Mouse (Mus musculus): ENCODE measurements around the gene Rap1gds1. TPM values are rescaled to one million over a fixed set of nuclear protein-coding genes. Genes with fewer than 3 reads are reported as not detected.

Gene Rap1gds1
- polyA plus RNA-seq, 1 experiment from 2014 or later, result 87.9 TPM

DNA sequence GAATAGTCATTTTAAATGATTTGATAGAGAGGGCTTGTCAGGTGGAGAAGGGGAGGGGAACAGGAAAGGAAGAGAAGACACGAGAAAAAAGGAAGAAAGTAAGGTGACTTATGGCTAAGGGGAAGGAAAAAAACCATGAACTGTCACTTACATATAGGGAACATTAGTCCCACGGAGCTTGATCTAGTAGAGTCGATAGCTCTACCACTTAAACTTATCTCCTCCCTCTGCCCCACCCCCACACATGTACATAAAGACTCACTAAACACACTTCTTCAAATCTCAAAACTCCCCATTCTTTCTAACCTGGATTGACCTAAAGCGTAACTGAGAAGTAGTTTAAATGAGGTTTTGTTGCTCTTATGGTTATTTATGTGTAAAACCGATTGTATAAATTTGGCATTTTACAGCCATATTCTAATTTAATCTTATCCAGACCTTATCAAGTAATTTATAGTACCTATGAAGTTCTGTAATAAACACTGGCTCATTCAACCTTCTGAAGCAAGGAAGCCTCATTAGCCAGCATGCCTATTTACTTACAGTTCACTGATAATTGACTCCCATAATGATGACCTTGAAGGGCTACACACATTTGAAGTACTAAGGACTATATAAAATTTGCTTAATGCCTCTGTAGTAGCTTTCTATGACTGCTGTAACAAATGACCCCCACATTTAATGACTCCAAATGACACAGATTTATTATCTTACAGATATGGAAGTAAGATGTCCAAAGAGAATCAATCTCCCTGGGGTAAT is 9.0 kb upstream of the Rap1gds1 start:
- H3K9me3 ChIP-seq, result no peaks in the 10 kb centered on the region

GRCm38 (mm10) chr3:139079831-139080230 is 4.8 kb upstream of the Rap1gds1 start:
- no peak for ATAC-seq (ENCODE audit: low FRiP score, low read depth)
- peaks cover 6% of the 10 kb centered on the region; the same call in 1 of the 2 replicates for H3K4me1 ChIP-seq (replicated peaks)
- no peaks in the 10 kb centered on the region for H3K36me3 ChIP-seq
- no peak overlapping the region for H3K4me3 ChIP-seq
- 89% methylated on average over 6 of the region's 6 CpGs for WGBS
- no peak overlapping the region for H3K27ac ChIP-seq (replicated peaks)
- no peak overlapping the region for H3K4me2 ChIP-seq
- no peak overlapping the region for H3K9ac ChIP-seq
- no peaks in the 10 kb centered on the region for H3K27me3 ChIP-seq
- no peaks in the 10 kb centered on the region for H3K9me3 ChIP-seq

More for the DNA sequence above, 9.0 kb upstream of the Rap1gds1 start:
- H3K27me3 ChIP-seq, result no peaks in the 10 kb centered on the region
- H3K4me2 ChIP-seq, result no peak overlapping the region
- 84% methylated on average over 5 of the region's 5 CpGs for WGBS
- no peaks in the 10 kb centered on the region for H3K4me1 ChIP-seq (replicated peaks)
- no peaks in the 10 kb centered on the region for H3K36me3 ChIP-seq
- H3K4me3 ChIP-seq, result no peak overlapping the region
- no peak overlapping the region for H3K9ac ChIP-seq
- no peak for ATAC-seq (ENCODE audit: low FRiP score, low read depth)
- no peak overlapping the region for H3K27ac ChIP-seq (replicated peaks)

GRCm38 (mm10) chr3:139078010-139078409 is 3.0 kb upstream of the Rap1gds1 start:
- 86% methylated on average over 3 of the region's 3 CpGs for WGBS
- no peak overlapping the region for H3K9ac ChIP-seq
- ATAC-seq (ENCODE audit: low FRiP score, low read depth), result no peak

DNA sequence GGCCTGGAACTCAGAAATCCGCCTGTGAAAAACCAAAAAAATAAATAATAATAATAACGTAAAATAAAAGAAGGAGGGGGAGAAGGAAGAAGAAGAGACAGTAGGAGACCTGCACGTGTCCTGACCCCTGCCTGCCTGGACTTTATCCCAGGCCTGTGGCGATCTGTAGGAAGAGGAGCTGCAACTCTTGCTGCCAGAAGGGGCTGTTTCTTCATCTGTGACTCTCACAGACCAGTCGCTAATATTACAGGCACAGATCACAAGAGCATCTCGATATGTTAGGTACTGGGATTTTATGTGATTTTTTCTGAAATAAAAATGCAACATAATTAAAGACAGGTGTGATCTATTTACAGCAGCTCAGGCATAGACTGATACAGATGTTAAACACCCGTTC is 1.1 kb upstream of the Rap1gds1 start:
- ATAC-seq (ENCODE audit: low FRiP score, low read depth), result no peak
- H3K9ac ChIP-seq, result peak overlapping the region; percentile 90
- no peaks in the 10 kb centered on the region for H3K9me3 ChIP-seq
- H3K27me3 ChIP-seq, result no peaks in the 10 kb centered on the region
- peaks cover 28% of the 10 kb centered on the region for H3K4me1 ChIP-seq (replicated peaks)
- H3K27ac ChIP-seq (replicated peaks), result no peak overlapping the region
- no peaks in the 10 kb centered on the region for H3K36me3 ChIP-seq
- peak overlapping the region; percentile 93 for H3K4me2 ChIP-seq
- peak overlapping the region; percentile 88 for H3K4me3 ChIP-seq
- WGBS, result 17% methylated on average over 7 of the region's 7 CpGs

More at GRCm38 (mm10) chr3:139078010-139078409, 3.0 kb upstream of the Rap1gds1 start:
- Histone ChIP-seq H3K36me3 (no peaks in the 10 kb centered on the region), H3K4me1 (replicated peaks) (peaks cover 16% of the 10 kb centered on the region), H3K27ac (replicated peaks) (no peak overlapping the region), H3K4me2 (no peak overlapping the region), H3K9me3 (no peaks in the 10 kb centered on the region), H3K4me3 (no peak overlapping the region), H3K27me3 (no peaks in the 10 kb centered on the region)

GRCm38 (mm10) chr3:139075333-139076058 is 495 bp upstream of the Rap1gds1 start:
- Histone ChIP-seq H3K9me3 (no peaks in the 10 kb centered on the region), H3K36me3 (no peaks in the 10 kb centered on the region), H3K4me2 (peak overlapping the region; percentile 93), H3K27ac (replicated peaks) (peak overlapping the region; percentile 95), H3K27me3 (no peaks in the 10 kb centered on the region), H3K4me3 (peak overlapping the region; percentile 88), H3K9ac (peak overlapping the region; percentile 90), H3K4me1 (replicated peaks) (peaks cover 28% of the 10 kb centered on the region)
- ATAC-seq (ENCODE audit: low FRiP score, low read depth), result peak; percentile 98
- WGBS, result under 1% methylated on average over 70 of the region's 72 CpGs

- Histone ChIP-seq H3K4me3 (peak overlapping the region; percentile 88), H3K4me1 (replicated peaks) (peaks cover 28% of the 10 kb centered on the region), H3K36me3 (no peaks in the 10 kb centered on the region), H3K4me2 (peak overlapping the region; percentile 60), H3K27ac (replicated peaks) (peak overlapping the region; percentile 96), H3K9ac (peak overlapping the region; percentile 88), H3K9me3 (no peaks in the 10 kb centered on the region), H3K27me3 (no peaks in the 10 kb centered on the region)
- whole genome bisulfite sequencing, result 6% methylated on average over 12 of the region's 12 CpGs
- no peak for ATAC-seq (ENCODE audit: low FRiP score, low read depth)
These were observed 1.1 kb downstream of the Rap1gds1 start for GRCm38 (mm10) chr3:139073801-139074483.

GRCm38 (mm10) chr3:139069539-139069938 is 5.5 kb downstream of the Rap1gds1 start:
- Histone ChIP-seq H3K36me3 (no peaks in the 10 kb centered on the region), H3K4me2 (no peak overlapping the region), H3K27ac (replicated peaks) (no peak overlapping the region), H3K4me1 (replicated peaks) (peaks cover 23% of the 10 kb centered on the region), H3K4me3 (no peak overlapping the region), H3K9ac (no peak overlapping the region), H3K9me3 (no peaks in the 10 kb centered on the region), H3K27me3 (no peaks in the 10 kb centered on the region)
- WGBS, result 72% methylated on average over 4 of the region's 4 CpGs
- ATAC-seq (ENCODE audit: low FRiP score, low read depth), result no peak

DNA sequence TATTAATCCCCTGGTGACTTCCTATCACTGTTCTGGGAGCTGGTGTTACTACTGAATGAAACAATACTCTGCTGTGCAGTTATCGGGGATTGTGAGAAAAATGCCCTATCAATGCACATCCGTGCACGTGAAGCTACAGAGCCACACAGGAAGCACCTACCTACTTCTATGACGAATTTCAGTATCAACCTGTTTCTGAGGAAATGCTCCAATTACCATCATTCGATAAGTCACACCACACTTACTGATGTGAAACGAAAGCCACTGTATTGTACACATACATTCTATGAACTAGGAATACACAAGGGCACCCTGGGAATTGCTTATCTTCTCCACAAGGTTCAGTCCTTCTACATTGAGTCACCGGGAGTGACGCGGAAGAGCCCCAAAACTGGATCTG is 10.9 kb downstream of the Rap1gds1 start:
- no peaks in the 10 kb centered on the region for H3K9me3 ChIP-seq
- H3K36me3 ChIP-seq, result no peaks in the 10 kb centered on the region
- no peak overlapping the region for H3K4me2 ChIP-seq
- H3K4me1 ChIP-seq (replicated peaks), result 0 out of 2 replicates have a peak, but pooled peaks cover 2% of the 10 kb centered on the region
- no peak for ATAC-seq (ENCODE audit: low FRiP score, low read depth)
- H3K27me3 ChIP-seq, result no peaks in the 10 kb centered on the region
- H3K4me3 ChIP-seq, result no peak overlapping the region
- H3K9ac ChIP-seq, result no peak overlapping the region
- no peak overlapping the region for H3K27ac ChIP-seq (replicated peaks)
- whole genome bisulfite sequencing, result 97% methylated on average over 9 of the region's 9 CpGs

DNA sequence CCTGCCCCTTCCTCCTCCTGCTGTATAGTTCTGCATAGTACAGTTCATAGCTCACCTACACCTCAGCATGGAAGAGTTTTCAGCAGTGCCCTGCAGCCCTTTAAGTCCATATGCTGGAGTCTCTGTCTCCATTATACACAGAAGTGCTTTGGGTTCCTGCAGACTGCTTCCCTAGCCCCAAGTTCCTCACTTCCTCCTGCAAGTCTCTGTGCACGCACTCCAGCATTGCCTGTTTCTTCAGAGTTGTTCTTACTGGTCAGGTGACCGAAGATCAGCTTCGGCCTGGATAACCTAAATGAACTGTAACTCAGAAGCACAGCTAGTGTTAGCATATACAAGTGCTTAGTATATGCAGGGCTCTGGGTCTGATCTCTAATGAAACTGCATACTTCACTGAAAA is 12.9 kb downstream of the Rap1gds1 start:
- Histone ChIP-seq H3K36me3 (no peaks in the 10 kb centered on the region), H3K27ac (replicated peaks) (no peak overlapping the region), H3K9me3 (no peaks in the 10 kb centered on the region), H3K4me2 (no peak overlapping the region), H3K9ac (no peak overlapping the region), H3K4me3 (no peak overlapping the region), H3K27me3 (no peaks in the 10 kb centered on the region), H3K4me1 (replicated peaks) (no peaks in the 10 kb centered on the region)
- 95% methylated on average over 3 of the region's 3 CpGs for WGBS
- no peak for ATAC-seq (ENCODE audit: low FRiP score, low read depth)

DNA sequence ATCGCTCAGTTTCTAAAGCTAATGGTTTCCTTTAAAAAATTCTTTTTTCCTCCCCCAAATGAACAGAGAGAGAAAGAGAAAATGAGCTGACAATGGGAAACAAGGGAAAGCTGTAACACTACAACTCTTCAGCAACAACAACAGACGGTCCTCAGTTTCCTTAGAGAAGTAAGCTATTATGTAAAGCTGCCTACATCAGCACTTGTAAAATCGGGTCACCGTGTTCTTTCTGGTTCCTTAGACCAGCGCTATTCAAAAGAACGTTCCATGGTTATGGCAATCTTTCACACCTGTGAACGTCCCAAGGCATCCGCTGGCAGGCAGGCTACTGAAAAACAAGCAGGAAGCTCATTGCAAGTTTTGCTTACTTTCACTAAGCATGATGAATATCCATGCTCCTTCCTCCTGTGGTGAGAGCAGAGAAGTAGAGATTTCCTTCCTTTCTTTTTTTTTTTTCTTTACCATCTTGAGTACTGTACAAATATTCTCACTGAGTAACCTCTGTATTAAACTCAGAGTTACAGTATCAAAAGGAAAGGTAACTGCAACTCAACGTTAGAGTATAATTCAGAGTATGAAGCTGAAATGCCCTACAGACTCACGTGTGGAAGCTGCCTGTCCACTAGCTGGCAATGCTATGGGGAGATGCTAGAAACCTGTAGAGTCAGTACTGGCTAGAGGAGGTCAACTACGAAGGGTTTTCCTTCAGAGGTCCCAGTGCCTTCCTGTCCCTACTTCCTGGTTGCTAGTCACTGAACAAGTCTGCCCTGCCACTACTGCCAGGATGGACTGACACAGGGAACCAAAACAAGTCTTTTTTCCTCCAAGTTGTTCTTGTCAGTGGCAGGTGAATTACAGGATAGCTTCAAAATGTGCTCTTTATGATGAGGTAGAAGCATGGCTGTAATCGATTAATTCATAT is 26.0 kb downstream of the Rap1gds1 start:
- Histone ChIP-seq H3K4me3 (no peak overlapping the region), H3K4me1 (replicated peaks) (no peaks in the 10 kb centered on the region), H3K9ac (no peak overlapping the region), H3K27me3 (no peaks in the 10 kb centered on the region), H3K4me2 (no peak overlapping the region), H3K9me3 (no peaks in the 10 kb centered on the region), H3K36me3 (peaks cover 4% of the 10 kb centered on the region; the same call in 1 of the 2 replicates), H3K27ac (replicated peaks) (no peak overlapping the region)
- WGBS, result 81% methylated on average over 12 of the region's 12 CpGs
- no peak for ATAC-seq (ENCODE audit: low FRiP score, low read depth)

DNA sequence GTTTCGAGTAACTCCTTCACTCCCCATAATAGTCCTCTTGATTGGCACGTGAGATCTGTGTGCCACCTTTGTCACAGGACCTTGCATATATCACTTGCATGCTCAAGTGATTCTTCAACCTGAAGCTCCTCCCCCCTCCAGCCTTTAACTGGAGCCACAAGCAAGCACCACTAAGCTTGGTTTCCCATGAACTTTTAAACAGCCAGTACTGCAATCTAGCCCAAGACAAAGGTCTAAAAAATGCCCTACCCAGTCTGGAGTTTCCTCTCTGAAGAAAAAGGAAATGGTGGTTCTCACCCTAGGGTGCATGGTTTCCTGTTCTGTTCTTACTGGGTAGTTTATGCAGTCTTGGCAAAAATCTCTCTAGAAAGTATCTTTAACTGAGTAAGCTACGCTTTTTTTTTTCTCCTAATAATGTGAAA is 32.6 kb downstream of the Rap1gds1 start:
- Histone ChIP-seq H3K9ac (no peak overlapping the region), H3K4me3 (no peak overlapping the region), H3K4me1 (replicated peaks) (no peaks in the 10 kb centered on the region), H3K36me3 (no peaks in the 10 kb centered on the region), H3K27me3 (no peaks in the 10 kb centered on the region), H3K4me2 (no peak overlapping the region), H3K27ac (replicated peaks) (no peak overlapping the region), H3K9me3 (no peaks in the 10 kb centered on the region)
- ATAC-seq (ENCODE audit: low FRiP score, low read depth), result no peak
- 86% methylated on average over 3 of the region's 3 CpGs for WGBS
